Mouse (Mus musculus): ENCODE data around the gene Megf6.
A peak's percentile ranks its signal among the peaks of the same experiment; 100 is the strongest.

Gene Megf6

DNA sequence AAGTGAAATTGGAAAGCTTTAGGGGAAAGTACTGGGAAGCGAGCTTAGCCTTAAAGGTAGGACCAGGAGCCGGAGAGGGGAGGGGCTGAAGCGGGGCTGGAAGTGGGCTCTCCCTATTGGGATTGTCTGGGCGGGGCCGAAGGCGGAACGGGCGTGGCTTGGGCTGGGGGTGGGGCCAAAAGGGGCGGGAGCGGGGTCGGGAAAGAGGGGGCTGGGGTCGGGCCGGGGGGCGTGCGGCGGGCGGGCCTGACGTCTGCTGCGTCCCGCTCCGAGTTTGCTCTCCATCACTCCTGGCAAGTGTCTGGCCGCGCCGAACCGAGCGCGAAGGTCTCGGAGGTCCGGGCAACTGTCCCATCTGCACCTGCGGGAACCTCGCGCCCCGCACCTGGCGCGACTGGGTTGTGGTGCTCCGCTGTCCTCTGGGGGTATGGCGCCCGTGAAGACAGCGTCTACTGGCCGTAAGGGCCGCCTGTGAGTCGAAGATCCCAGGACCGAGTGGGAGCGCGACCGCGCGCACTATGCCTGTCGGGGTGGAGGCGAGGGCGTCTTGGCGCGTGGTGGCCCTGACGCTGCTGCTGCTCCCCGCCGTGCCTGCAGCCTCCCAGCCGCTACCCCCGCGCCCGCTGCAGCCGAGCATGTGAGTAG, at the start of gene Megf6:
Megf6 (plus strand) TSS at position 225 of the 645 bp plus-strand sequence.
- DNase-seq, result peak in 1 of 2 experiments; percentile 67

DNA sequence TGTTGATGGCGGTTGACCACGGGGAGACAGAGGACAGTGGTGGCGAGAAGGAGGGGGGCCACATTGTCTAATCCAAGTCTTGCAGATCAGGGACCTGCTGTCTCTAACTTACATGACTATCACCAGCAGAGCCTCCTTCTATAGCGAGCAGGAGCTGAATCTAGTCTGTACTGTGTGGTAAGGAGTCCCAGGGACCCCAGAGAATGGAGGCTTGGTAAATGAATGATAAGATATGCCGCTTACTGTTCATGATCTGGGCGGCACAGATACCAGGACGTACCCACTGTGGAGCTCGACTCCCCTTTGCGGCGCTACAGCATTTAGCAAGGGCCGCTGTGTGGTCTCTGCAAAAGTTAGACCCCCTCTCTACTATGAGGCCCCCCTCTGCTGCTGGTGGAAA, 48.7 kb upstream of the Megf6 start:
- no peak for DNase-seq

DNA sequence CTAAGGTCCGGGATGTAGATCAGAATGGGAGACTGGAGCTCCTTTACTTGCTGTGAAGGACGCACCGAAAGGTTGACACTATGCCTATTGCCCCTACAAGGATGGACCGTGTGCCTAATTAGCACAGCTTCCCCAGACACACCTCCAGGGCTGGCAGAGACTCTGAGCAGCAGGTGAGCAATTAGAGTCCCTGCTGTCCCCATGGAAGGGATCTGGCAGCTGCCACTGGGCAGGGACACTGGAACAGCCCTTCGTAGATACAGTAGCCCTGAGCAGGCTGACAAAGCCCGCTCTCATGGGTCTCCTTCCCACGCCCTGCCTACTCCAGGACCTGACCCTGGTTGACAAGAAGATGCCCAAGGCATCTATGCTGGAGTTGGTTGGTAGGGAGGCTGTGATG, 48.2 kb upstream of the Megf6 start:
- no peak for DNase-seq

GRCm38 (mm10) chr4:154123553-154123952, 47.0 kb upstream of the Megf6 start:
- DNase-seq, result no peak

GRCm38 (mm10) chr4:154125202-154125601, 45.3 kb upstream of the Megf6 start:
- no peak for DNase-seq

- no peak for DNase-seq
Observed at GRCm38 (mm10) chr4:154127273-154127672, 43.3 kb upstream of the Megf6 start.

- DNase-seq, result no peak
Observed at GRCm38 (mm10) chr4:154129950-154130349, 40.6 kb upstream of the Megf6 start.

DNA sequence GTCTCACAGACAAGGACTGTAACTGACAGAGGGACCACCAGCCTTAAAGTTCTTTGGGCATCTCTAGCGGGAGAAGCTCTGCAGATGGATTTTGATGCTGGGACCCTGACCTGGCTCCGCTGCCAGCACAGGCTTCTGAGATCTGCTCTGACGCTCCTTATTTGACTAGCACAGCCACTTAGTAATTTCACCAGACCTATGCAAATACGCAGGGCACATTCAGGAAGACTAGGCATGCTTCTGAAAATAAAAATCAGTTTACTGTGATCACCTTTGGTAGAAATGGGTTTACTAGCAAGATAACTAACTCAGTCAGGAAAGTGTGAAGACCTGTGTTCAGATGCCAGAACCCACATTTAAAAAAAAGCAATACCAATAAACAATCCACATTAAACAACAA, 38.6 kb upstream of the Megf6 start:
- no peak for DNase-seq

- DNase-seq, result no peak
Observed at GRCm38 (mm10) chr4:154134803-154135202, 35.7 kb upstream of the Megf6 start.

DNA sequence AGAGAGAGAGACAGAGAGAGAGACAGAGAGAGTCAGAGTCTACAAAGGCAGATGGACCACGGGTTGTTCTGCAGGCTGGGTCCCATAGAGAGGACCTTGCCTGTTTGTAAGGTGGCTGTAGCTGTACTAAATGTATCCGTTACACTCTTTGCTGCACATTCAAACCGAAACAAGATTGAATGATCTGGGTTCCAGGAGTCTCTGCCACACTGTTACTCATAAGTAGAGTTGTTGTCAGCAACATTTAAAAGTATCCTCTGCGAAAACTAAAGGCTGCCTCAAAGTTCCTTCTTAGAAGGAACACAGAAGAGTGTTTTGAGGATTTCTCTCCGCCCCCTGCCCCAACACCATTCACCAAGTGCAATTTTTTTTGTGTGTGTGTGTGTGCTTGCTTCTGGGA, 33.4 kb upstream of the Megf6 start:
- no peak for DNase-seq

DNA sequence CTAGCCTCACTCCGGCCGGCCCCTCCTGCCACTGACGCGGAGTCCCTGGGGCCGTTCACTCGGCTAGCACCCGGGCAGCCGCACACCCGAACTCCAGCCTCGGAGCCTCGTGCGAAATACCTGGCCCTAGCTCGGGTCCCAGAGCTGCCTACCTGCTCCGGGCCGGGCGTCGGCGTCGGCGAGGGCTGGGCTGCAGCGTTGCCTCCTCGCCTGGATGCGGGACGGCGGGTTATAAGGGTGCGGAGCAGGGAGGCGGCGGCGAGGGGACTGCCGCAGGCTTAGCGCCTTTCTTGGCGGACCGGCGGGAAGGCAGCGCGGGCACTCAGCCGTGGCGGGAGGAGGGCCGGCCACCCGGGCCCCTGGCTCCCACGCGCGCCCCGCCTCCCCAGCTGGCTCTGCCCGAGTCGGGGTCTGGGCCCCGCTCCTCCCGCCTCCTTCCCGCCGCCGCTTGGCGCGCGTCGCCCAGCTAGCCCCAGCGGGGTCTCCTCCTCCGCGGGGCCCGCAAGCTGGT, 30.8 kb upstream of the Megf6 start:
- peak; percentile 29 to 61 for DNase-seq

DNA sequence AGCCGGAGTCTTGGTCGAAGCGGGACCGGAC, 30.5 kb upstream of the Megf6 start, which contains the start of gene Trp73:
Trp73 (minus strand) TSS at position 27 of the 31 bp plus-strand sequence.
- no peak for DNase-seq

DNA sequence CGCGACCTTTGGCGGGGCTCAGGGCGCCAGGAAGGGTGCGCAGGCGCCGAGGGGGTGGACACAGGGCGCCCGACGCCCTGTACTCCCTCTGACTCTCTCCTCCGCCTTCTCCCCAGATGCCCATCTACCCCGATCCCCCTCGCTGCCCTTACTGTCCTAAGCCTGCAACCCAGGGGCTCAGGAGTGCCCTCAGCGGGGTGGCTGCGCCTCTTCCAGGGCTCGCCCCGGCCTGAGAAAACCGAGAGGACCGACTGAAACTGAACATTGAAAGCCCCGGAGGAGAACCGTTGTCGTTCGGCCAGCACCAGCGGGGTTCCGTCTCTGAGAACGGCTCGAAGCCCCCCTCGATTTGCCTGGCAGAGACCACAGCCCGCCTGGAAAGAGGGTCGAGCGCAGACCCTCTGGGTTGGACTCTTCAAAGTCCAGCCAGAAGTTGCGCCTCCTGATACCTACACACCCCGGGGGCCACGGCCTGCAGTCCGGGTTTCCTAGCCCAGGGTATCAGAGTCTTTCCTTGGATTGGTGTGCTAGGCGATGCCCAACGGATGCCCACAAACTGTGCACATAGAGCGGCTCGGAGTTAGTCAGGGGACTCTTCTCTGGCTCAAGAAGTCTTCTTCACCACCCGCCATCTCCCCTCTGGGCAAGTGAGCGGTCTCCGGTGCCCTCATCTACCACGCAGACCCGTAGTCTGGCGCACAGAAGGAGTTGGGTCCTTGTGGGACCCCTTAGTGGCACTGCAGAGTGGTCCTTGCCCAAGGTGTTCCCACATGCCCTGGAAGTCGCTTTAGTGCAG, 30.1 kb upstream of the Megf6 start:
- no peak for DNase-seq

DNA sequence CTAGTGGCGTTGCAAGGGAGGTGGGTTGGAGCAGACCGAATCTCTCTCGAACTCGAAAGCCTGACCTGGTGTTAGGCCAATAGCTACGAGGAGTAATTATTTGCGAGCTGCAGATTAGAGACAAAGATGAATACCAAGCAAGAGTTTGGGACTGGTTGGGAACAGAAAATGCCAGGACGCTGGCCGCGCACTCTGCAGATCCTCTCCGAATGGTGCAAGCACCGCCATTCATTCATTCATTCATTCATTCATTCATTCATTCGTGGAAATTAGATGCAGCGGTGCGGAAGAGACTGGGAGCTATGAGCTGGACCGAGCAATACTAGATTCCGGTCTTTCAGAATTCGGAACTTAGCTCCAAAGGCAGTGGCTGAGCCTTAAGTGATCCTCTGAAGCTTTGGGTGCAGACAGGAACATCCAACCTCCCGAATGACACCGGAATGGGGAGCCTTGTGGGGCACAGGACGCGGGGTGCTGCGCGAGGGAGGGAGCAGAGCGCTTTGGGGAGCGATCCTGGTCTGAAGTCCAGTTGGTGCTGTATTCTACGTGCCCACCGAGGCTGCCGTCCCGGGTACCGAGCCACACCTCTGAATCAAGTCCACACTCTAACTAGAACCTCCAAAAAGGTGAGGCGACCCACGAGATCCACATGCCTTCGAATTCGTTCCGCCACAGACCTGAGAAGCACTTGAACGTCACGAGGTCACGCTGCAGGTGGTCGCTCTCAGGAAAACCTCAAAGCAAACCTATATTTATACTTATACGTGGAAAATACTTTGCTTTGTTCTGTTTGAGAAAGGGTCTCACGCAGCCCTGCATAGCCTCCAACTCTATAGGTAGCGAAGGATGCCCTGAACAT, 29.3 kb upstream of the Megf6 start:
- DNase-seq, result no peak

GRCm38 (mm10) chr4:154142211-154143040, 28.1 kb upstream of the Megf6 start, which contains the start of gene Wrap73:
Gene Wrap73 (plus strand): TSS chr4:154142372.
- peak; percentile 93 to 95 for DNase-seq

DNA sequence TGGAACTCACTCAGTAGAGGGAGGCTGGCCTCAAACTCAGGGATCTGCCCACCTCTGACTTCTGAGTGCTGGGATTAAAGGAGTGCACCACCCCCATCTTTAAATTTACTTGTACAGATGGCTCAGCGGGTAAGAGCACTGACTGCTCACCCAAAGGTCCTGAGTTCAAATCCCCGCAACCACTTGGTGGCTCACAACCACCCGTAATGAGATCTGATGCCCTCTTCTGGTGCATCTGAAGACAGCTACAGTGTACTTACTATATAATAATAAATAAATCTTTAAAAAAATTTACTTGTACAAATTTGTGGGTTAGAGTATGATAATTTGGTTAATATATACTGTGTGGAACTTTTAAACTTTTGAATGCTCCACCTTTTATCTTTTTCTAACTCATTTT, 25.8 kb upstream of the Megf6 start:
- DNase-seq, result no peak

GRCm38 (mm10) chr4:154146342-154146741, 24.2 kb upstream of the Megf6 start:
- no peak for DNase-seq

DNA sequence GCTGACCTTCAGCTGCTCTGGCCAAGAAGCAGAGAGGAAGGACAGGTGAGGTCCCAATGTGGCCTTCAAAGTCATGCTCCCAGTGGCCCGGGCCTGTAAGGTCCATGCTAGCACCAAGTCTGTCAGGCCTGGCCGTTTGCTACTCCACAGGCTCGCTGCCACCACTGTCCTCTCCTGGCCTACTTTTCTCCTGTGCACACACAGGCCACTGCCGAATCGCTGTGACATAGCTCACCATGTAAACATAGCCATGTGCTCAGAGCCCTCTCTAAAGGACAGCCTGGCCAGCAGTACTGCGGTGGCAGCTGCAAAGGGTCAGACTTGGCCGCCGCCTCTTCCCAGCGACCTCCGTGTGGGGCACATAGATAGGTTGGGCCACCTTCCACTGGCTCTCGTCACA, 16.4 kb upstream of the Megf6 start:
- no peak for DNase-seq

- DNase-seq, result no peak
Observed at GRCm38 (mm10) chr4:154156050-154156449, 14.5 kb upstream of the Megf6 start.

- DNase-seq, result no peak
Observed at GRCm38 (mm10) chr4:154157970-154158662, 12.4 kb upstream of the Megf6 start.

GRCm38 (mm10) chr4:154159002-154159401, 11.5 kb upstream of the Megf6 start:
- peak; percentile 86 to 92 for DNase-seq

DNA sequence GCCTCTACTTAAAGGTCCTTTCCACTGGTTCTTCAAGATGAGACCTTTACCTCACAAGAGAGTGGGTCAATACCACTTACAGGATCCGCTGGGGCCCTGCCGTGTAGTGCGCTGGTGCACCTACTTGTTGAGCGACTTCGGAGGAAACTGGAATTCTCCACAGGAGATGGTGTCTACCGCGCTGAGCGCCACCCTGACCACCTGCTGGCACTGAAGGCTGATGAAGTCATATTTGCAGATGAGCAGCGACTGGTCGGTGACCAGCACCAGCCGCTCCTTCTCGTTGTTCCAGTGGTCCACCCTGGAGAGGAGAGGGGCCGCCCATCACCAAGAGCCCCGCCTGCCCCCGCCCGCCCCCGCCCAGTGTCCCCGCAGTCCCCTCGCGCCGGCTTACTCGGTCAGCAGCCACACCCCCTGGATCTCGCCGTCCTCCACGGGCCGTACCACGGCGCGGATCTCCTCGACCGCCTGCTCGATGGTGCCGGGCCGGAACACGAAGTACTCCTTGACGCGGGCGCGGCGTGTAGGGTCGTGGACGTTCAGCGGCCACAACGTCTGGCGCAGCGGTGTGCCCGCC, 10.5 kb upstream of the Megf6 start:
- DNase-seq, result peak; percentile 31 to 45
